Mouse (Mus musculus): ENCODE measurements around the gene Gm20825.
"Not testable (repeated sequence)": the region's sequence is repeated elsewhere in the genome, so short reads cannot be mapped to it uniquely, and the experiment has no call there.

Gene Gm20825

GRCm38 (mm10) chrY:8071407-8071806, at the start of gene Gm20825:
TSS of gene Gm20825 (minus strand) at chrY:8071507.
- not testable (repeated sequence) for DNase-seq

Data from B cell, adult 2 months (primary cell).